Mouse (Mus musculus) heart, embryonic 10.5 days (tissue): ENCODE measurements around the gene Cdc42bpb. TPM values are rescaled to one million over a fixed set of nuclear protein-coding genes. Genes with fewer than 3 reads are reported as not detected.

Experiments
- DNase-seq: peaks from one replicate; pipeline ENCODE4 v3.0.0-alpha.2; 2017; ENCODE audit warnings: low spot score
- H3K27ac ChIP-seq: fragments of 300-500 bp; sonication (generic); 2 replicates; pipeline ENCODE4 v1.5.1; 2016; ENCODE audit warnings: mild to moderate bottlenecking
- H3K27me3 ChIP-seq: fragments of 300-500 bp; sonication (generic); 2 replicates; pipeline ENCODE4 v1.6.1; 2016; ENCODE audit warnings: mild to moderate bottlenecking; ENCODE audit not compliant: poor library complexity, insufficient read depth, severe bottlenecking
- H3K36me3 ChIP-seq: fragments of 300-500 bp; sonication (generic); 2 replicates; pipeline ENCODE4 v1.6.1; 2016; ENCODE audit warnings: mild to moderate bottlenecking, moderate library complexity
- H3K4me1 ChIP-seq: fragments of 300-500 bp; sonication (generic); 2 replicates; pipeline ENCODE4 v1.6.1; 2016; ENCODE audit warnings: mild to moderate bottlenecking
- H3K4me3 ChIP-seq: fragments of 300-500 bp; sonication (generic); 2 replicates; pipeline ENCODE4 v1.5.1; 2016; ENCODE audit warnings: mild to moderate bottlenecking, moderate library complexity
- H3K9me3 ChIP-seq: fragments of 300-500 bp; sonication (generic); 2 replicates; pipeline ENCODE4 v1.6.1; 2016; ENCODE audit warnings: mild to moderate bottlenecking, moderate library complexity
- WGBS: fragments of 180-500 bp; shearing (Covaris S2); methylation state at CpG from one replicate; pipeline ENCODE4 v1.1.7; 2016; 5-methylcytosine and 5-hydroxymethylcytosine counted together
- polyA plus RNA-seq: library from polyadenylated mRNA; unstranded; fragments of >200 nt; fragmentation: Nextera tagmentation; extraction: Ambion mirVana; gene quantifications from 2 replicates; pipeline ENCODE4 v1.2.1, GENCODE M21; 2016

Gene Cdc42bpb
- polyA plus RNA-seq, 1 experiment from 2014 or later, result 33.1 TPM

GRCm38 (mm10) chr12:111293025-111293424 is 84.5 kb downstream of the Cdc42bpb start:
- H3K36me3 ChIP-seq, result peaks cover 80% of the 10 kb centered on the region
- no peaks in the 10 kb centered on the region for H3K27me3 ChIP-seq

GRCm38 (mm10) chr12:111284532-111284931 is 93.0 kb downstream of the Cdc42bpb start:
- no peak overlapping the region for H3K27ac ChIP-seq
- peak overlapping the region; percentile 40 for H3K4me3 ChIP-seq

More at GRCm38 (mm10) chr12:111293025-111293424, 84.5 kb downstream of the Cdc42bpb start:
- Histone ChIP-seq H3K27ac (no peak overlapping the region), H3K4me1 (no peaks in the 10 kb centered on the region; the same call in 1 of the 2 replicates), H3K4me3 (no peak overlapping the region), H3K9me3 (no peaks in the 10 kb centered on the region)
- 89% methylated on average over 12 of the region's 12 CpGs for WGBS
- no peak for DNase-seq

GRCm38 (mm10) chr12:111283573-111283972 is 93.9 kb downstream of the Cdc42bpb start:
- DNase-seq, result no peak
- Histone ChIP-seq H3K4me3 (no peak overlapping the region), H3K27ac (no peak overlapping the region), H3K36me3 (no peaks in the 10 kb centered on the region), H3K9me3 (peaks cover 3% of the 10 kb centered on the region; the same call in 1 of the 2 replicates), H3K4me1 (peaks cover 17% of the 10 kb centered on the region), H3K27me3 (peaks cover 4% of the 10 kb centered on the region)
- 65% methylated on average over 4 of the region's 4 CpGs for WGBS

More at GRCm38 (mm10) chr12:111284532-111284931, 93.0 kb downstream of the Cdc42bpb start:
- WGBS, result 13% methylated on average over 10 of the region's 10 CpGs
- H3K27me3 ChIP-seq, result no peaks in the 10 kb centered on the region
- no peak for DNase-seq
- H3K9me3 ChIP-seq, result no peaks in the 10 kb centered on the region
- no peaks in the 10 kb centered on the region for H3K36me3 ChIP-seq
- peaks cover 17% of the 10 kb centered on the region for H3K4me1 ChIP-seq

GRCm38 (mm10) chr12:111276371-111276770 is 101.1 kb downstream of the Cdc42bpb start:
- no peaks in the 10 kb centered on the region for H3K36me3 ChIP-seq
- no peak overlapping the region for H3K4me3 ChIP-seq
- 41% methylated on average over 6 of the region's 6 CpGs for WGBS
- H3K27me3 ChIP-seq, result peaks cover 67% of the 10 kb centered on the region
- no peak for DNase-seq
- H3K9me3 ChIP-seq, result peaks cover 3% of the 10 kb centered on the region; the same call in 1 of the 2 replicates
- H3K4me1 ChIP-seq, result peaks cover 30% of the 10 kb centered on the region
- H3K27ac ChIP-seq, result no peak overlapping the region

- Histone ChIP-seq H3K4me3 (peak overlapping the region; percentile 61), H3K36me3 (no peaks in the 10 kb centered on the region), H3K27ac (peak overlapping the region; percentile 80; the same call in 1 of the 2 replicates), H3K9me3 (peaks cover 3% of the 10 kb centered on the region; the same call in 1 of the 2 replicates), H3K27me3 (peaks cover 78% of the 10 kb centered on the region), H3K4me1 (peaks cover 36% of the 10 kb centered on the region)
- no peak for DNase-seq
- under 1% methylated on average over 57 of the region's 58 CpGs for whole genome bisulfite sequencing
Observed at GRCm38 (mm10) chr12:111275150-111275841, 102.2 kb downstream of the Cdc42bpb start.

GRCm38 (mm10) chr12:111274447-111275149 is 102.9 kb downstream of the Cdc42bpb start:
- H3K27ac ChIP-seq, result peak overlapping the region; percentile 80
- peaks cover 85% of the 10 kb centered on the region for H3K27me3 ChIP-seq
- H3K9me3 ChIP-seq, result peaks cover 3% of the 10 kb centered on the region; the same call in 1 of the 2 replicates
- 4% methylated on average over 80 of the region's 80 CpGs for WGBS
- peaks cover 38% of the 10 kb centered on the region for H3K4me1 ChIP-seq
- H3K4me3 ChIP-seq, result peak overlapping the region; percentile 61
- no peaks in the 10 kb centered on the region for H3K36me3 ChIP-seq
- DNase-seq, result no peak

GRCm38 (mm10) chr12:111274006-111274405 is 103.5 kb downstream of the Cdc42bpb start:
- no peak for DNase-seq
- peaks cover 44% of the 10 kb centered on the region for H3K4me1 ChIP-seq
- 0 out of 2 replicates have a peak overlapping the region, but pooled peaks have one; percentile 80 for H3K27ac ChIP-seq
- peak overlapping the region; percentile 61 for H3K4me3 ChIP-seq
- no peaks in the 10 kb centered on the region for H3K36me3 ChIP-seq
- WGBS, result 4% methylated on average over 28 of the region's 28 CpGs
- H3K9me3 ChIP-seq, result no peaks in the 10 kb centered on the region
- peaks cover 87% of the 10 kb centered on the region for H3K27me3 ChIP-seq

- DNase-seq, result no peak
- H3K27ac ChIP-seq, result no peak overlapping the region
- peaks cover 51% of the 10 kb centered on the region for H3K4me1 ChIP-seq
- no peaks in the 10 kb centered on the region for H3K36me3 ChIP-seq
- no peaks in the 10 kb centered on the region for H3K9me3 ChIP-seq
- H3K4me3 ChIP-seq, result no peak overlapping the region
- H3K27me3 ChIP-seq, result peaks cover 96% of the 10 kb centered on the region
- 18% methylated on average over 12 of the region's 12 CpGs for WGBS
Observed at GRCm38 (mm10) chr12:111272420-111272819, 105.1 kb downstream of the Cdc42bpb start.

GRCm38 (mm10) chr12:111271966-111272365 is 105.6 kb downstream of the Cdc42bpb start:
- Histone ChIP-seq H3K4me1 (peaks cover 51% of the 10 kb centered on the region), H3K27ac (no peak overlapping the region), H3K9me3 (no peaks in the 10 kb centered on the region), H3K36me3 (no peaks in the 10 kb centered on the region), H3K4me3 (peak overlapping the region; percentile 33; the same call in 1 of the 2 replicates), H3K27me3 (peaks cover 92% of the 10 kb centered on the region)
- WGBS, result 14% methylated on average over 8 of the region's 8 CpGs
- no peak for DNase-seq

GRCm38 (mm10) chr12:111271406-111271805 is 106.1 kb downstream of the Cdc42bpb start:
- 6% methylated on average over 28 of the region's 28 CpGs for WGBS
- peak overlapping the region; percentile 33; the same call in 1 of the 2 replicates for H3K4me3 ChIP-seq
- peaks cover 51% of the 10 kb centered on the region for H3K4me1 ChIP-seq
- H3K36me3 ChIP-seq, result no peaks in the 10 kb centered on the region
- H3K9me3 ChIP-seq, result no peaks in the 10 kb centered on the region
- no peak overlapping the region for H3K27ac ChIP-seq
- no peak for DNase-seq
- peaks cover 86% of the 10 kb centered on the region for H3K27me3 ChIP-seq

GRCm38 (mm10) chr12:111270629-111271277 is 106.8 kb downstream of the Cdc42bpb start, which contains the start of gene Amn:
TSS of gene Amn (plus strand) at chr12:111271095.
- Histone ChIP-seq H3K4me1 (peaks cover 48% of the 10 kb centered on the region), H3K4me3 (peak within 1 kb of the TSS; percentile 33; the same call in 1 of the 2 replicates)
- WGBS, result 28% methylated on average over 25 of the region's 25 CpGs

GRCm38 (mm10) chr12:111267673-111268325 is 109.7 kb downstream of the Cdc42bpb start:
- no peak overlapping the region for H3K27ac ChIP-seq
- DNase-seq, result no peak
- H3K27me3 ChIP-seq, result peaks cover 50% of the 10 kb centered on the region

More at GRCm38 (mm10) chr12:111270629-111271277, 106.8 kb downstream of the Cdc42bpb start, which contains the start of gene Amn:
- DNase-seq, result no peak
- H3K27me3 ChIP-seq, result peaks cover 80% of the 10 kb centered on the region
- no peak within 1 kb of the TSS for H3K27ac ChIP-seq
- H3K36me3 ChIP-seq, result no peaks in the 10 kb centered on the region
- H3K9me3 ChIP-seq, result no peaks in the 10 kb centered on the region

More at GRCm38 (mm10) chr12:111267673-111268325, 109.7 kb downstream of the Cdc42bpb start:
- peaks cover 28% of the 10 kb centered on the region for H3K4me1 ChIP-seq
- H3K36me3 ChIP-seq, result peaks cover 16% of the 10 kb centered on the region
- H3K4me3 ChIP-seq, result no peak overlapping the region
- H3K9me3 ChIP-seq, result no peaks in the 10 kb centered on the region
- 64% methylated on average over 4 of the region's 4 CpGs for WGBS
